Mouse (Mus musculus): ENCODE results near the gene Nkx2-5.

DNA sequence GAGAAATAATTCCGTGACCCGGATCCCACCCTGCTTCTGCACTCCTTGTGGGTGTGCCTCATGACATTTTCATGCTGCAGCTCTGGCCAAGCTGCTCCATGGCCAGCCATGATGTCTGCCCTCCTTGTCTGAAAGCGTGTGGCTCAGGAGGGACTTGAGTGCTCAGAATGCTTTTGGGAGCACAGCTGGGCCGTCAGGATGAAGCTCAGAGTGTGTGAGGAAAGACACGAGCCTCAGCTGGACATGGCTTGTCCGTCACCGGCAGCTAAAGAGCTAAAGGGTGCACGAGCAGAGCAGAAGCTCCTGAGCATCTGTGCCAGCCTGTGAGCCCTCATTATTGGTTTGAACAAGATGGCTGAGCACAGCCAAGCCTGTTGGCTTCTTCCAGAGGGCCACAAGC lies 28.7 kb upstream of the Nkx2-5 start:
- TF ChIP-seq CTCF (IDR thresholded peaks at IDR 0.05; ENCODE audit: borderline replicate concordance, extremely low read depth, insufficient read depth, insufficient read length) (no peak), POLR2A (IDR thresholded peaks at IDR 0.05; ENCODE audit: borderline replicate concordance, extremely low read depth, insufficient read depth, insufficient read length, poor library complexity, severe bottlenecking) (no peak)
